Mouse (Mus musculus) erythroblast, embryonic 14.5 days (primary cell): ENCODE data around the gene Tmcc1.

ENCODE experiments used
- GATA1 ChIP-seq: IDR thresholded peaks from 2 replicates; pipeline ENCODE4 v1.6.1; 2012; ENCODE audit warnings: low read length, inconsistent platforms, mixed read lengths
- TAL1 ChIP-seq: IDR thresholded peaks from 3 replicates; pipeline ENCODE4 v1.6.1; 2012; ENCODE audit warnings: low read length, inconsistent platforms, mixed read lengths

- TF ChIP-seq TAL1 (no peak), GATA1 (no peak)
These were observed 201.2 kb downstream of the Tmcc1 start for GRCm38 (mm10) chr6:115991881-115992620.
